Mouse (Mus musculus): ENCODE measurements at regions not wholly inside any gene's neighbourhood (a gene's known extent, or its start where the extent isn't known, plus 50 kb on each side); places are given as distances from the start of the nearest gene placed in this dataset.

DNA sequence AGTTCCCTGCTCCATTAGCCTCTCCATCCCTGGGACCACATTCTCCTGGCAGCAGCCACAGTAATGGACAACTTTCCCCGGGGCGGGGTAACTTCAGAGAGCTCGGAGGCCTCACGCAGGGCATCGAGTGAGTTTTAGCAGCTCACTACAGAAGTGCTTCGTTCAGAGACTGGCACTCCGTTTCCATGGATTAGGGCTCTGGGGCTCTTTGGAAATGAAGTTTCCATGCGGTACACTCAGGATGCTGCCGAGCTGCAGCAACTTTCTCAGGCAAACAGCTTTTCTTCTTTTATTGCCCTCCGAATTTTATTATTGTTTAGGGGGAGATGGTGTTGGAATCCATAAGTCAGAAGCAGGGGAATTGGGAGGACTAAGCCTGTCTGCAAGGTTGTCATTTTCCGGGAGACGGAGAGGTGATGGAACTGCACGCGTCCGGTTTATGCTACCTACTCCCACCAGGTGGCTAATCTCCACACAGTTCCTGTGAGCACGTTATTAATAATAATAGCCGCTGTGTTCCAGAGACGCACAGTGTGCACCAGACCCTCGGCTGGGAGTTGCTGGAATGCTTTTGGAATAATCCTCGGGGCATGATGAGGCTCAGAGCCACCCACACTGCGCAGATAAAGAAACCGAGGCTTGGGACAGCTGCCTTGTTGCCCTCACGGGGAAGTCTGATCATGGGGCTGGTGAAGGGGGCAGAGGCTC is 460.4 kb upstream of the 3110018I06Rik start:
- H3K9ac ChIP-seq (ENCODE audit: low read length): no peak overlapping the region
- peaks cover 2% of the 10 kb centered on the region; the same call in 1 of the 2 replicates for H3K4me1 ChIP-seq (ENCODE audit: control insufficient read depth, insufficient read depth, low read length)
- 38% methylated on average over 23 of the region's 23 CpGs for WGBS
- no peak overlapping the region for H3K27ac ChIP-seq (ENCODE audit: low read depth, low read length)
- ATAC-seq (ENCODE audit: low FRiP score): peak; percentile 24; the same call in 1 of the 2 replicates
- no peaks in the 10 kb centered on the region for H3K27me3 ChIP-seq (ENCODE audit: control insufficient read depth, insufficient read depth, low read length)
- H3K36me3 ChIP-seq (ENCODE audit: control insufficient read depth, insufficient read depth, low read length): no peaks in the 10 kb centered on the region
- no peak overlapping the region for H3K4me3 ChIP-seq (ENCODE audit: low read depth, low read length)
- no peak overlapping the region for H3K4me2 ChIP-seq
- no peaks in the 10 kb centered on the region for H3K9me3 ChIP-seq (ENCODE audit: control insufficient read depth, low read length)
- DNase-seq (ENCODE audit: low spot score, missing footprints): no peak

DNA sequence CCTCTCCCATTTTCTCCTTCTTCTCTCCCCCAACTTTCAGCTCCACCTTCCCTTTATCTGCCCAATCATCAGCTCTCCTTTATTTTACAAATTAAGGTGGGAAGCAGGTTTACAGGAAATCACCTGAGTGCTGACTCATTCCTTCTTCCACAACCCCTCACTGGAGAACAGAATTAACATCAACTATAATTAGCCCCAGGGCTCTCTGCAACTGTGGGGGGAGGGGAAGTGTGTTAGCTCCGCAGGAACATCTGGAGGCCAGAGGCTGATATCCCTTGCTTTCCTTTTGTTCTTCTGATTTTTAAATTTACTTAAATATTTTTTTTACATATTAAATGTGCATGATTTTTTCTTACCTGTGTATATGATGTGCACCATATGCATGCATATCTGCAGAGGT is 459.4 kb upstream of the 3110018I06Rik start:
- Histone ChIP-seq H3K4me1 (ENCODE audit: control insufficient read depth, insufficient read depth, low read length) (peaks cover 2% of the 10 kb centered on the region; the same call in 1 of the 2 replicates), H3K27me3 (ENCODE audit: control insufficient read depth, insufficient read depth, low read length) (no peaks in the 10 kb centered on the region), H3K9ac (ENCODE audit: low read length) (no peak overlapping the region), H3K27ac (ENCODE audit: low read depth, low read length) (no peak overlapping the region), H3K4me3 (ENCODE audit: low read depth, low read length) (no peak overlapping the region), H3K9me3 (ENCODE audit: control insufficient read depth, low read length) (no peaks in the 10 kb centered on the region), H3K4me2 (no peak overlapping the region), H3K36me3 (ENCODE audit: control insufficient read depth, insufficient read depth, low read length) (no peaks in the 10 kb centered on the region)
- DNase-seq (ENCODE audit: low spot score, missing footprints): no peak
- WGBS: 48% methylated on average over 1 of the region's 1 CpGs
- no peak for ATAC-seq (ENCODE audit: low FRiP score)

DNA sequence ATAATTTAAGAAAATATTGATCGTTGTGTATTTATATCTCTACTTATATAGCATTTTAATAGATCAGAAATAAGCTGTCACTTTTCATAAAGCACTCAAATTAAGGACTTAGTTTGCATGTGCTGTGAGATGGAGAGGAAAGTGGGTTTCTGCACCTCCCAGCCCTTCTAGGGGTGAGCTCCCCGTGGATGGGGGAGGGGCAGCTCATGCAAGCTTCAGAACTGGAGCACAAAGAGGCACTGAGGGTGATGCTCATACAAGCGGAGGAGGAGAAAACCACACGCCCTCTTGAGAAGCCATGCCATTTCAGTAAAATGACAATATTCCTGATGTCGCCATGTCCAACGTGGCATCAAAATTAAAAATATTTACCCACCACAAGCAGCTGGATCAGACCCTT is 452.1 kb upstream of the 3110018I06Rik start:
- no peak for DNase-seq (ENCODE audit: low spot score, missing footprints)
- WGBS: 70% methylated on average over 6 of the region's 6 CpGs
- no peak overlapping the region for H3K4me2 ChIP-seq
- H3K9me3 ChIP-seq (ENCODE audit: control insufficient read depth, low read length): no peaks in the 10 kb centered on the region
- H3K4me3 ChIP-seq (ENCODE audit: low read depth, low read length): no peak overlapping the region
- H3K4me1 ChIP-seq (ENCODE audit: control insufficient read depth, insufficient read depth, low read length): no peaks in the 10 kb centered on the region
- H3K27me3 ChIP-seq (ENCODE audit: control insufficient read depth, insufficient read depth, low read length): no peaks in the 10 kb centered on the region
- no peaks in the 10 kb centered on the region for H3K36me3 ChIP-seq (ENCODE audit: control insufficient read depth, insufficient read depth, low read length)
- no peak for ATAC-seq (ENCODE audit: low FRiP score)
- H3K27ac ChIP-seq (ENCODE audit: low read depth, low read length): no peak overlapping the region
- H3K9ac ChIP-seq (ENCODE audit: low read length): no peak overlapping the region

DNA sequence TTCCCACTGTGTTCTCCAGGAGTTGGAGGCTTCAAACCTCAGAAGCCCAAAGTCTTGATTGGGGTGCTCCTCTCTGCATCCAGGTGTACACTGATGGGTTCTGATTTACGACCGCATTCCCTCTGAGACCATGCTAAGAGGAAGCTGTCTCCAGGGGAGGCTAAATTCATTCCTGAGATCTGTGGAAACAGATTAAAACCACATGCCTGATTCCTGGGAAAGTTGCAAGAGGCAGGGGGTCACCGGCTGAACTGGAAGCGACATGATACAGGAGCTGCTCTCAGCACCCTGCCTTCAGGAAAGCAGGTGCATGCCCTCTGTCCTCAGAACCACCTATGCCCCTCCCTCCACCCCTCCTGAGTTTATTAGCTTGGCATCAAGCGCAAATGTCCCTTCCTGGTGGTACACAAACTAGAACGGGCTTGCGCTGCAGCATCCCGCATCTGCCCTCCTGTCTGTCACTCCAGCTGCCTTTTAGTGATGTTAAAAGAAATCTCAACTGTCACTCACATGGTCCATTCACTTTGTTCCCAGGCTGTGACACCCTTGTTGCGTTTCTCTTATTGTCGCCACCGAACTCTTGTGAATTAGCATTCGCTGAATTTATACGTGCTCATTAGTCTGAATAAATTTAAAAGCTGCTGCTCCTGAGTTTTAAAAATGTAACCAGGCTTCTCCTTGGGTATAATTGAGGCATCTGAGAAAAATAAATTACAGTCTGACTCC is 446.3 kb upstream of the 3110018I06Rik start:
- H3K36me3 ChIP-seq (ENCODE audit: control insufficient read depth, insufficient read depth, low read length): no peaks in the 10 kb centered on the region
- 69% methylated on average over 13 of the region's 13 CpGs for WGBS
- no peaks in the 10 kb centered on the region for H3K9me3 ChIP-seq (ENCODE audit: control insufficient read depth, low read length)
- no peak overlapping the region for H3K4me3 ChIP-seq (ENCODE audit: low read depth, low read length)
- no peak overlapping the region for H3K9ac ChIP-seq (ENCODE audit: low read length)
- H3K27ac ChIP-seq (ENCODE audit: low read depth, low read length): no peak overlapping the region
- H3K4me1 ChIP-seq (ENCODE audit: control insufficient read depth, insufficient read depth, low read length): no peaks in the 10 kb centered on the region
- no peak overlapping the region for H3K4me2 ChIP-seq
- no peaks in the 10 kb centered on the region for H3K27me3 ChIP-seq (ENCODE audit: control insufficient read depth, insufficient read depth, low read length)
- ATAC-seq (ENCODE audit: low FRiP score): no peak
- DNase-seq (ENCODE audit: low spot score, missing footprints): no peak

DNA sequence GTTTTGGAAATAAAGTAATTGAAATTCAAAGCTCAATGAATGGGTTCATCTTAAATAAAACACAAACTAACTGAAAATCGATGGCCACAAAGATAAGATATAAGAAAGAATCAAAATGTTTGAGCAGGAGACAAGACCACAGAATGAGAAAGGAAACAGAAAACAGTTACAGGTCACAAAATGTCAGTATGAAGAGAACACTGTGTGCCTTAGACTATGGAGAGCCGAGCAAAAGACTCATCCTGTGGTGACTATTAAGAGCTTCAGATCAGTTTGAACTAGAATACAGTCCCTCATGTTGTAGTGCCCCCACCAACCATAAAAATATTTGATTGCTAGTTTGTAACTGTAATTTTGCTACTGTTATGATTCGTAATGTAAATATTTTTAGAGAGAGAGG is 441.9 kb upstream of the 3110018I06Rik start:
- 84% methylated on average over 3 of the region's 3 CpGs for WGBS
- Histone ChIP-seq H3K4me3 (ENCODE audit: low read depth, low read length) (no peak overlapping the region), H3K36me3 (ENCODE audit: control insufficient read depth, insufficient read depth, low read length) (no peaks in the 10 kb centered on the region), H3K4me1 (ENCODE audit: control insufficient read depth, insufficient read depth, low read length) (no peaks in the 10 kb centered on the region), H3K9ac (ENCODE audit: low read length) (no peak overlapping the region), H3K27ac (ENCODE audit: low read depth, low read length) (no peak overlapping the region), H3K9me3 (ENCODE audit: control insufficient read depth, low read length) (no peaks in the 10 kb centered on the region), H3K4me2 (no peak overlapping the region), H3K27me3 (ENCODE audit: control insufficient read depth, insufficient read depth, low read length) (no peaks in the 10 kb centered on the region)
- no peak for ATAC-seq (ENCODE audit: low FRiP score)
- no peak for DNase-seq (ENCODE audit: low spot score, missing footprints)

DNA sequence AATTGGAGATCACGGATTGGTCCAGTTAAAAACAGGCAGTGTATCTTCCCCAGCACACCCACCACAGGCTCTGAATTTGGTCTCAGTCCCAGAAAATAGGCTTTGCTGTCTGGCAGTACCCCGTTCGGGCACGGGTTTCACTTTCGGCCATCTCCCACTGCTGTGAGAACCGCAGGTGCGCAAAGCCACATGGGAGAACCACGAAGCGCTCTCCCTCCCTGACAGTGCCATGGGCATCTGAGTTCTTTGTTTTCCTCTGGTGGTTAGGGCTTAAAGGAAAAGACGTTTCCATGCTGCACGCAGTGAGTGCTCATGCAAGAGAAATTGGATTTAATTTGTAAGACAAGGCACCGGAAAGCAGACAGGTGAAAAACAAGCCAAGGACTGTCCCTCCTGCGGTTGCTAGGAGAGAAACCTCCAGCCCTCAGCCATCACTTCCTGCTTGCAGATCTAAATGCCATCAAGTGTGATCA is 441.3 kb upstream of the 3110018I06Rik start:
- Histone ChIP-seq H3K9me3 (ENCODE audit: control insufficient read depth, low read length) (no peaks in the 10 kb centered on the region), H3K4me1 (ENCODE audit: control insufficient read depth, insufficient read depth, low read length) (no peaks in the 10 kb centered on the region), H3K9ac (ENCODE audit: low read length) (no peak overlapping the region), H3K4me3 (ENCODE audit: low read depth, low read length) (no peak overlapping the region), H3K36me3 (ENCODE audit: control insufficient read depth, insufficient read depth, low read length) (no peaks in the 10 kb centered on the region), H3K27ac (ENCODE audit: low read depth, low read length) (no peak overlapping the region), H3K27me3 (ENCODE audit: control insufficient read depth, insufficient read depth, low read length) (no peaks in the 10 kb centered on the region), H3K4me2 (no peak overlapping the region)
- ATAC-seq (ENCODE audit: low FRiP score) (no peak), DNase-seq (ENCODE audit: low spot score, missing footprints) (no peak)
- 62% methylated on average over 13 of the region's 13 CpGs for WGBS

DNA sequence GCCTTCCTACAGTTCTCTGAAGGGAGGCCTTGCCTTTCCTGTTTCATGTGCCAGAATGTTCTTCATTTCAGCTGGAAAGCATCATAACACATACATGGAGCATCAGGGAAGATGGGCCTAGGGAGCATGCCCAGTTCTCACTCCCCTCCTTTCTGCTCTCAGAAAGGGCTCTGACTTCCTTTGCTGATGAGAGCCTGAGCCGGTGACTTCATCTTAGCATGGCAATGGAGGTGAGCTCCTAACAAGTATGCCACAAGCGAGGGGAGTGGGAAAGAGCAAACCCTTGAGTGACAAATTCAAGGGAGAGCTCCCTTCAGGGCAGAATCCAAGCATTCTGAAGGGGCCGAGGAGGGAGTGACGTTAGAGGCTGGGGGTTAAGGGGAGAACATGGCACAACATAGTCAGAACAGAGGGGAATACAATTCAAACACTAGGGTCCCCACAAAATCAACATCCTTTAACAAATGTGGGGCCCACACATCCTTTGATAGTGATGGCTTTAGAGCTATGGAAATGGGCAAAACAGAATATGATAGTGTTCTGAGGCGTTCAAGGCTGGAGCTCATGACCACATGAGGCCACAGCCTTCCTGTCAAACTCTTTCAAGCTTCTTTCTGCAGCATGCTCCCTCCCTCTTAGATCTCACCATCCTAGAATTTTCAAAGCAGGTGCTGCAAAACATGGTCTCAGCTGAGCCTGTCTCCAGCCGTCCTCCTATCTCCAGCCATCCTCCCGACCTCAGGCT is 437.4 kb upstream of the 3110018I06Rik start:
- H3K4me1 ChIP-seq (ENCODE audit: control insufficient read depth, insufficient read depth, low read length): no peaks in the 10 kb centered on the region
- ATAC-seq (ENCODE audit: low FRiP score) (no peak), DNase-seq (ENCODE audit: low spot score, missing footprints) (no peak)
- H3K27ac ChIP-seq (ENCODE audit: low read depth, low read length): no peak overlapping the region
- H3K27me3 ChIP-seq (ENCODE audit: control insufficient read depth, insufficient read depth, low read length): no peaks in the 10 kb centered on the region
- no peak overlapping the region for H3K9ac ChIP-seq (ENCODE audit: low read length)
- H3K4me3 ChIP-seq (ENCODE audit: low read depth, low read length): no peak overlapping the region
- no peaks in the 10 kb centered on the region for H3K9me3 ChIP-seq (ENCODE audit: control insufficient read depth, low read length)
- H3K4me2 ChIP-seq: no peak overlapping the region
- no peaks in the 10 kb centered on the region for H3K36me3 ChIP-seq (ENCODE audit: control insufficient read depth, insufficient read depth, low read length)
- WGBS: 84% methylated on average over 7 of the region's 7 CpGs

DNA sequence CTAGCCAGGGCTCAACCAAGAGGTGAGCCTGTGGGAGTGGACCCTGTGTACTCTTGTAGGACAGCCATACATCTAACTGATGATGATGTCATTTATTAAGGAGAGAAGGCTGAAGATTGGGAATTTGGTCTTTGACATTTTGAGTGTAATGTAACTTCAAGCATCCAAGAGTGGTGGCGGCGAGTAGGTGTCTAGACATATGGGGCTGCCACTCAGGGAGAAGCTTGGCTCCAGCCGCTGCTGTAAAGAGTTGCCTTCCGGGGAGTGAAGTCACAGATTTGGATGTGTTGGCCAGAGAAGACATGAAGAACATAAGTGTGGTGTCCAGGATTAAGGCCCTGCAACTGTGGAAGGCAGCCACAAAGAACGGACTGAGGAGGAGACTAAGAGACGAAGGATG is 436.3 kb upstream of the 3110018I06Rik start:
- no peaks in the 10 kb centered on the region for H3K36me3 ChIP-seq (ENCODE audit: control insufficient read depth, insufficient read depth, low read length)
- no peak overlapping the region for H3K27ac ChIP-seq (ENCODE audit: low read depth, low read length)
- H3K9ac ChIP-seq (ENCODE audit: low read length): no peak overlapping the region
- H3K4me2 ChIP-seq: no peak overlapping the region
- 87% methylated on average over 6 of the region's 6 CpGs for WGBS
- no peaks in the 10 kb centered on the region for H3K4me1 ChIP-seq (ENCODE audit: control insufficient read depth, insufficient read depth, low read length)
- DNase-seq (ENCODE audit: low spot score, missing footprints): no peak
- H3K9me3 ChIP-seq (ENCODE audit: control insufficient read depth, low read length): no peaks in the 10 kb centered on the region
- no peak for ATAC-seq (ENCODE audit: low FRiP score)
- H3K4me3 ChIP-seq (ENCODE audit: low read depth, low read length): no peak overlapping the region
- no peaks in the 10 kb centered on the region for H3K27me3 ChIP-seq (ENCODE audit: control insufficient read depth, insufficient read depth, low read length)

DNA sequence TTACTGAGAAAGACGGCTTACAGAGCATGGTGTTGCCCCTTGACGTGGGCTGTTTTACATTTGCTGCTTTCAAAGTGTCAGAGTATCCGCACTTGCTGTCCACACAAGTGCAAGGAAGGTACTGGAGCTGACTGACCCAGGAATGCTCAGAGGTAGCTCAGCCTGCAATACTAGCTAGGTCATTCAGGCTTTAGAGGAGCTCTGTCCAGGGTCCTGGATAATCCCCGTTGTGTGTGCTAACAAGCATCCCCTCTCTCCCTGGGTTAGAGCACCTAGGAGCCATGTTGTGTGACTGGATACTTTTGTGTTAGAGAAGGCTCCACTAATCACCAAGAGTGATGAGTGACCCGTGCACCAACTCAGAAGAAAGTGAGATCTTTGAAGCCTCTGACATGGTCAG is 431.9 kb upstream of the 3110018I06Rik start:
- H3K27ac ChIP-seq (ENCODE audit: low read depth, low read length): no peak overlapping the region
- H3K9ac ChIP-seq (ENCODE audit: low read length): no peak overlapping the region
- no peaks in the 10 kb centered on the region for H3K4me1 ChIP-seq (ENCODE audit: control insufficient read depth, insufficient read depth, low read length)
- WGBS: 46% methylated on average over 5 of the region's 5 CpGs
- ATAC-seq (ENCODE audit: low FRiP score) (no peak), DNase-seq (ENCODE audit: low spot score, missing footprints) (no peak)
- H3K36me3 ChIP-seq (ENCODE audit: control insufficient read depth, insufficient read depth, low read length): no peaks in the 10 kb centered on the region
- H3K9me3 ChIP-seq (ENCODE audit: control insufficient read depth, low read length): no peaks in the 10 kb centered on the region
- no peak overlapping the region for H3K4me3 ChIP-seq (ENCODE audit: low read depth, low read length)
- H3K27me3 ChIP-seq (ENCODE audit: control insufficient read depth, insufficient read depth, low read length): no peaks in the 10 kb centered on the region
- H3K4me2 ChIP-seq: no peak overlapping the region
